ENCODE assay signal across 8 mouse cellular contexts in genomic region chr3:41741601-41742277, GRCm38 (mm10). TPM values are rescaled to one million over a fixed set of nuclear protein-coding genes. Genes with fewer than 3 reads are reported as not detected.
DNase-seq lines count a peak whose midpoint lies in the region; ATAC-seq and TF ChIP-seq lines count a peak whose summit lies in the region.

No protein-coding gene starts in this region.

- no peaks in the 10 kb centered on the region for H3K27me3 ChIP-seq in E14TG2a.4 (ENCODE audit: insufficient read depth, low read length)
- H3K27me3 ChIP-seq in heart, embryonic 15.5 days, result no peaks in the 10 kb centered on the region

- peak overlapping the region; percentile 66 for H3K27ac ChIP-seq in cortical plate, adult 2 months (ENCODE audit: insufficient read depth, low read length)
- H3K27ac ChIP-seq in heart, embryonic 15.5 days, result peak overlapping the region; percentile 96
- H3K27ac ChIP-seq in layer of hippocampus, adult 2 months, result peak overlapping the region; percentile 96

- no peak for TF ChIP-seq CTCF in E14TG2a.4 (conservative IDR thresholded peaks at IDR 0.05; ENCODE audit: low read length)
- no peak for TF ChIP-seq CTCF in cortical plate, adult 2 months (IDR thresholded peaks at IDR 0.05; ENCODE audit: extremely low read depth, insufficient read depth, low read length)
- no peak for TF ChIP-seq CTCF in layer of hippocampus, adult 2 months (conservative IDR thresholded peaks at IDR 0.05)

- H3K9me3 ChIP-seq in E14TG2a.4 (ENCODE audit: low read length), result no peaks in the 10 kb centered on the region
- H3K9me3 ChIP-seq in heart, embryonic 15.5 days (replicated peaks), result no peaks in the 10 kb centered on the region

- peak; percentile 84 for DNase-seq in heart, adult 11 months
- DNase-seq in heart, postnatal 36 days, result no peak
- DNase-seq in layer of hippocampus, adult 2 months (ENCODE audit: low spot score in 2 of 2), result no peak
- DNase-seq in lung, postnatal 14 days, result peak; percentile 1
- DNase-seq in B cell, adult 2 months, result no peak

- ATAC-seq in heart, embryonic 15.5 days (replicated peaks; ENCODE audit: insufficient number of reproducible peaks, insufficient read depth, low FRiP score, low read depth), result no peak

- H3K4me3 ChIP-seq in E14TG2a.4 (replicated peaks; ENCODE audit: low read length), result peak overlapping the region; percentile 88
- H3K4me3 ChIP-seq in cortical plate, adult 2 months (ENCODE audit: insufficient read depth, low read length), result peak overlapping the region; percentile 60
- H3K4me3 ChIP-seq in heart, embryonic 15.5 days, result peak overlapping the region; percentile 89
- peak overlapping the region; percentile 97 for H3K4me3 ChIP-seq in layer of hippocampus, adult 2 months

- peaks cover 9% of the 10 kb centered on the region for H3K4me1 ChIP-seq in E14TG2a.4 (replicated peaks; ENCODE audit: low read depth, low read length)
- no peaks in the 10 kb centered on the region; the same call in 1 of the 2 replicates for H3K4me1 ChIP-seq in cortical plate, adult 2 months (ENCODE audit: control insufficient read depth, insufficient read depth, low read length)
- H3K4me1 ChIP-seq in heart, embryonic 15.5 days (replicated peaks), result peaks cover 14% of the 10 kb centered on the region

- peak overlapping the region; percentile 62 for H3K4me2 ChIP-seq in heart, embryonic 15.5 days

- H3K36me3 ChIP-seq in E14TG2a.4 (ENCODE audit: insufficient read depth, low read length), result no peaks in the 10 kb centered on the region
- no peaks in the 10 kb centered on the region for H3K36me3 ChIP-seq in heart, embryonic 15.5 days

- intact Hi-C loops in heart, postnatal 36 days (cut with DNase I), result loop anchor here (5.0 kb wide), 2 partner anchors 174 to 659 kb away; partner anchors contain the start of gene Pgrmc2

- peak overlapping the region; percentile 91 for H3K9ac ChIP-seq in heart, embryonic 15.5 days

- under 1% methylated on average over 39 of the region's 39 CpGs for WGBS in heart, embryonic 15.5 days

- TF ChIP-seq POLR2A in cortical plate, adult 2 months (IDR thresholded peaks at IDR 0.05; ENCODE audit: extremely low read depth, insufficient read depth, low read length), result no peak

RNA-seq across cellular contexts. Expression of gene Sclt1, which starts 0.6 kb away (rescaled TPM):
- 1 to 10 TPM; 5.7 to 7.2 TPM for total RNA-seq in heart, postnatal 36 days (2021)
- polyA plus RNA-seq in cortical plate, adult 2 months (2012; rRNA removed), result 11.6 and 12.2 TPM in 2 replicates
- 10.0 and 10.2 TPM in 2 replicates for polyA plus RNA-seq in heart, embryonic 15.5 days (2015; fragmentation: Nextera tagmentation; extraction: Ambion mirVana)
- total RNA-seq in layer of hippocampus, adult 2 months (2021), result 10 to 100 TPM; 17.0 to 19.3 TPM

RNA-seq across cellular contexts. Expression of gene D3Ertd751e, which starts 0.7 kb away (rescaled TPM):
- 10 to 100 TPM; 10.3 to 10.6 TPM for total RNA-seq in heart, postnatal 36 days (2021)
- 9.6 and 10.1 TPM in 2 replicates for polyA plus RNA-seq in cortical plate, adult 2 months (2012; rRNA removed)
- 12.8 and 13.7 TPM in 2 replicates for polyA plus RNA-seq in heart, embryonic 15.5 days (2015; fragmentation: Nextera tagmentation; extraction: Ambion mirVana)
- 10 to 100 TPM in 1 of 2 experiments, 1 to 10 TPM in 1; 9.6 to 13.4 TPM for total RNA-seq in layer of hippocampus, adult 2 months (2021)

Comparison
In these comparisons a context has a peak if more than half of its experiments do, and no peak if none do; other contexts are left out.
1. DNase-seq: peak in heart, adult 11 months (single experiment) and lung, postnatal 14 days (single experiment); none in heart, postnatal 36 days (0 of 2), layer of hippocampus, adult 2 months (0 of 2) and B cell, adult 2 months (0 of 2).
2. Peak in every context shown above with its lines, with median percentiles within 50 percentile points of each other: H3K4me3 ChIP-seq and H3K27ac ChIP-seq.